In genomic region chr7:4863541-4864080, GRCm38 (mm10) we compare ENCODE assay signal across 19 mouse cellular contexts. TPM values are rescaled to one million over a fixed set of nuclear protein-coding genes. Genes with fewer than 3 reads are reported as not detected.
DNase-seq lines count a peak whose midpoint lies in the region; ATAC-seq and TF ChIP-seq lines count a peak whose summit lies in the region.
"Had no signal": no experiment of that assay in that cellular context is flagged by ENCODE, and none has a peak within 500 bp of the region (broad histone marks: within the 10 kb centered on the region; RNA-seq: fewer than 3 reads in every experiment).

No protein-coding gene starts in this region.

- no peak for TF ChIP-seq POLR2A in lung, adult 2 months (IDR thresholded peaks at IDR 0.05; ENCODE audit: borderline replicate concordance, extremely low read depth, low read depth, low read length)

- ATAC-seq in embryonic facial prominence, embryonic 12.5 days (ENCODE audit: insufficient number of reproducible peaks, insufficient read depth, low FRiP score, low TSS enrichment): no peak
- ATAC-seq in heart, postnatal 0 days (ENCODE audit: insufficient read depth, low read depth): no peak
- no peak for ATAC-seq in lung, embryonic 15.5 days (ENCODE audit: borderline replicate concordance, extremely low read depth, low FRiP score, low TSS enrichment)
- ATAC-seq in embryonic facial prominence, embryonic 13.5 days (ENCODE audit: insufficient number of reproducible peaks, insufficient read depth, low FRiP score, low TSS enrichment, low read depth): no peak
- ATAC-seq: forebrain, embryonic 15.5 days; hindbrain, postnatal 0 days; Patski had no signal

- TF ChIP-seq CTCF in heart, postnatal 0 days (IDR thresholded peaks at IDR 0.05; ENCODE audit: low read depth): no peak
- TF ChIP-seq CTCF in lung, adult 2 months (IDR thresholded peaks at IDR 0.05; ENCODE audit: insufficient read depth, low read length): no peak

- intact Hi-C loops in heart, postnatal 25 days (cut with DNase I): loop anchor here (1.0 kb wide), 2 partner anchors 48 to 77 kb away; no protein-coding TSS in a partner anchor
- intact Hi-C loops in left cerebral cortex, postnatal 25 days (cut with DNase I): no loop called here

- no peak overlapping the region for H3K4me3 ChIP-seq in embryonic facial prominence, embryonic 12.5 days
- H3K4me3 ChIP-seq in embryonic facial prominence, embryonic 10.5 days: no peak overlapping the region
- H3K4me3 ChIP-seq in heart, postnatal 0 days (ENCODE audit: low read depth, low read length): no peak overlapping the region
- H3K4me3 ChIP-seq in lung, embryonic 15.5 days: no peak overlapping the region
- no peak overlapping the region for H3K4me3 ChIP-seq in lung, adult 2 months (replicated peaks; ENCODE audit: extremely low read depth, low read depth, low read length)
- no peak overlapping the region for H3K4me3 ChIP-seq in embryonic facial prominence, embryonic 13.5 days
- H3K4me3 ChIP-seq: erythroblast, embryonic 14.5 days; forebrain, embryonic 15.5 days; megakaryocyte, embryonic 14.5 days had no signal

- H3K27me3 ChIP-seq in embryonic facial prominence, embryonic 12.5 days: no peaks in the 10 kb centered on the region
- no peaks in the 10 kb centered on the region for H3K27me3 ChIP-seq in embryonic facial prominence, embryonic 10.5 days (replicated peaks; ENCODE audit: low read depth, poor library complexity, severe bottlenecking)
- no peaks in the 10 kb centered on the region for H3K27me3 ChIP-seq in heart, postnatal 0 days (ENCODE audit: control insufficient read depth, insufficient read depth, low read length)
- no peaks in the 10 kb centered on the region; the same call in 1 of the 2 replicates for H3K27me3 ChIP-seq in lung, embryonic 15.5 days
- H3K27me3 ChIP-seq in embryonic facial prominence, embryonic 13.5 days: no peaks in the 10 kb centered on the region
- H3K27me3 ChIP-seq: forebrain, embryonic 15.5 days; megakaryocyte, embryonic 14.5 days; Patski had no signal

- no peaks in the 10 kb centered on the region for H3K9me3 ChIP-seq in embryonic facial prominence, embryonic 12.5 days
- H3K9me3 ChIP-seq in embryonic facial prominence, embryonic 10.5 days: no peaks in the 10 kb centered on the region; the same call in 1 of the 2 replicates
- no peaks in the 10 kb centered on the region for H3K9me3 ChIP-seq in heart, postnatal 0 days (replicated peaks; ENCODE audit: control insufficient read depth, low read length)
- no peaks in the 10 kb centered on the region for H3K9me3 ChIP-seq in lung, embryonic 15.5 days
- H3K9me3 ChIP-seq in embryonic facial prominence, embryonic 13.5 days: no peaks in the 10 kb centered on the region
- H3K9me3 ChIP-seq: forebrain, embryonic 15.5 days; megakaryocyte, embryonic 14.5 days had no signal

- no peak overlapping the region for H3K4me2 ChIP-seq in embryonic facial prominence, embryonic 12.5 days (replicated peaks)
- no peak overlapping the region for H3K4me2 ChIP-seq in heart, postnatal 0 days (ENCODE audit: low read depth, low read length)
- H3K4me2 ChIP-seq in lung, embryonic 15.5 days: no peak overlapping the region
- no peak overlapping the region for H3K4me2 ChIP-seq in embryonic facial prominence, embryonic 13.5 days
- H3K4me2 ChIP-seq: forebrain, embryonic 15.5 days had no signal

- no peak for DNase-seq in embryonic facial prominence, embryonic 10.5 days (ENCODE audit: low spot score)
- DNase-seq in heart, postnatal 0 days (ENCODE audit: low spot score): no peak
- DNase-seq in heart, postnatal 25 days (ENCODE audit: low spot score): no peak
- no peak for DNase-seq in lung, adult 2 months
- no peak for DNase-seq in left cerebral cortex, postnatal 25 days (ENCODE audit: low spot score in 2 of 2)
- DNase-seq: B cell, adult 2 months had no signal

- TF ChIP-seq EP300 in heart, postnatal 0 days (IDR thresholded peaks at IDR 0.05; ENCODE audit: low read depth): no peak

- no peaks in the 10 kb centered on the region for H3K36me3 ChIP-seq in embryonic facial prominence, embryonic 12.5 days
- no peaks in the 10 kb centered on the region for H3K36me3 ChIP-seq in embryonic facial prominence, embryonic 10.5 days (replicated peaks)
- H3K36me3 ChIP-seq in heart, postnatal 0 days (replicated peaks; ENCODE audit: control insufficient read depth, insufficient read depth, low read length): no peaks in the 10 kb centered on the region
- no peaks in the 10 kb centered on the region for H3K36me3 ChIP-seq in lung, embryonic 15.5 days
- no peaks in the 10 kb centered on the region for H3K36me3 ChIP-seq in embryonic facial prominence, embryonic 13.5 days
- H3K36me3 ChIP-seq: forebrain, embryonic 15.5 days had no signal

- WGBS in embryonic facial prominence, embryonic 12.5 days: 74% methylated on average over 7 of the region's 7 CpGs
- 79% methylated on average over 7 of the region's 7 CpGs for WGBS in embryonic facial prominence, embryonic 10.5 days
- 65% methylated on average over 7 of the region's 7 CpGs for WGBS in heart, postnatal 0 days
- WGBS in lung, embryonic 15.5 days: 69% methylated on average over 7 of the region's 7 CpGs
- WGBS in lung, adult 2 months: 61% methylated on average over 7 of the region's 7 CpGs
- 73% methylated on average over 7 of the region's 7 CpGs for WGBS in embryonic facial prominence, embryonic 13.5 days

- H3K9ac ChIP-seq in embryonic facial prominence, embryonic 12.5 days: no peak overlapping the region
- no peak overlapping the region for H3K9ac ChIP-seq in heart, postnatal 0 days (replicated peaks; ENCODE audit: low read depth, low read length)
- no peak overlapping the region for H3K9ac ChIP-seq in lung, embryonic 15.5 days
- no peak overlapping the region for H3K9ac ChIP-seq in embryonic facial prominence, embryonic 13.5 days
- H3K9ac ChIP-seq: forebrain, embryonic 15.5 days; liver, embryonic 14.5 days had no signal

- H3K4me1 ChIP-seq in embryonic facial prominence, embryonic 12.5 days: 0 out of 2 replicates have a peak, but pooled peaks cover 4% of the 10 kb centered on the region
- H3K4me1 ChIP-seq in embryonic facial prominence, embryonic 10.5 days: peaks cover 17% of the 10 kb centered on the region
- H3K4me1 ChIP-seq in heart, postnatal 0 days (ENCODE audit: control insufficient read depth, insufficient read depth): peaks cover 20% of the 10 kb centered on the region
- peaks cover 18% of the 10 kb centered on the region for H3K4me1 ChIP-seq in lung, embryonic 15.5 days
- H3K4me1 ChIP-seq in lung, adult 2 months (ENCODE audit: control insufficient read depth, insufficient read depth, low read length): peaks cover 3% of the 10 kb centered on the region
- H3K4me1 ChIP-seq in embryonic facial prominence, embryonic 13.5 days: peaks cover 27% of the 10 kb centered on the region

- 0 out of 2 replicates have a peak overlapping the region, but pooled peaks have one; percentile 23 for H3K27ac ChIP-seq in embryonic facial prominence, embryonic 12.5 days
- H3K27ac ChIP-seq in embryonic facial prominence, embryonic 10.5 days (replicated peaks): no peak overlapping the region
- peak overlapping the region; percentile 59 for H3K27ac ChIP-seq in heart, postnatal 0 days (ENCODE audit: low read depth)
- H3K27ac ChIP-seq in lung, embryonic 15.5 days: peak overlapping the region; percentile 84
- H3K27ac ChIP-seq in embryonic facial prominence, embryonic 13.5 days: peak overlapping the region; percentile 57
- H3K27ac ChIP-seq: forebrain, embryonic 15.5 days; hindbrain, postnatal 0 days; liver, embryonic 14.5 days had no signal

RNA-seq across cellular contexts. Expression of gene Isoc2b, which starts 6.4 kb away (rescaled TPM):
- 4.1 and 4.4 TPM in 2 replicates for polyA plus RNA-seq in embryonic facial prominence, embryonic 12.5 days (2016; fragmentation: Nextera tagmentation; extraction: Ambion mirVana)
- 2.6 and 4.1 TPM in 2 replicates for polyA plus RNA-seq in embryonic facial prominence, embryonic 10.5 days (2016; fragmentation: Nextera tagmentation; extraction: Ambion mirVana)
- 1.4 and 20.0 TPM in 2 replicates for total RNA-seq in heart, postnatal 0 days (2014; rRNA removed; ENCODE audit: low replicate concordance)
- polyA plus RNA-seq in heart, postnatal 0 days (2015; fragmentation: Nextera tagmentation; extraction: Ambion mirVana): 4.5 and 6.5 TPM in 2 replicates
- total RNA-seq in heart, postnatal 25 days (2021): 1 to 10 TPM; 3.5 to 5.3 TPM
- polyA plus RNA-seq in lung, embryonic 15.5 days (2015; fragmentation: Nextera tagmentation; extraction: Ambion mirVana): 10.6 and 12.3 TPM in 2 replicates
- polyA plus RNA-seq in lung, adult 2 months (2012; rRNA removed): 14.1 and 22.3 TPM in 2 replicates
- 5.9 and 6.5 TPM in 2 replicates for polyA plus RNA-seq in embryonic facial prominence, embryonic 13.5 days (2015; fragmentation: Nextera tagmentation; extraction: Ambion mirVana)
- 1 to 10 TPM; 3.3 to 4.1 TPM for total RNA-seq in left cerebral cortex, postnatal 25 days (2021)
- polyA plus RNA-seq: erythroblast, embryonic 14.5 days had no signal

RNA-seq across cellular contexts. Expression of gene Isoc2a, which starts 13.3 kb away (rescaled TPM):
- polyA plus RNA-seq in embryonic facial prominence, embryonic 12.5 days (2016; fragmentation: Nextera tagmentation; extraction: Ambion mirVana): 0.74 and 0.93 TPM in 2 replicates
- polyA plus RNA-seq in embryonic facial prominence, embryonic 10.5 days (2016; fragmentation: Nextera tagmentation; extraction: Ambion mirVana): 0.68 and 0.86 TPM in 2 replicates
- 15.2 and 25.6 TPM in 2 replicates for total RNA-seq in heart, postnatal 0 days (2014; rRNA removed; ENCODE audit: low replicate concordance)
- polyA plus RNA-seq in heart, postnatal 0 days (2015; fragmentation: Nextera tagmentation; extraction: Ambion mirVana): 1.4 and 1.6 TPM in 2 replicates
- total RNA-seq in heart, postnatal 25 days (2021): 10 to 100 TPM; 40.5 to 44.4 TPM
- polyA plus RNA-seq in lung, embryonic 15.5 days (2015; fragmentation: Nextera tagmentation; extraction: Ambion mirVana): 0.63 and 0.81 TPM in 2 replicates
- 13.4 and 15.0 TPM in 2 replicates for polyA plus RNA-seq in lung, adult 2 months (2012; rRNA removed)
- polyA plus RNA-seq in embryonic facial prominence, embryonic 13.5 days (2015; fragmentation: Nextera tagmentation; extraction: Ambion mirVana): 1.3 TPM in 2 replicates
- 10 to 100 TPM; 10.4 to 11.0 TPM for total RNA-seq in left cerebral cortex, postnatal 25 days (2021)

RNA-seq across cellular contexts. Expression of gene Shisa7, which starts 19.1 kb away (rescaled TPM):
- 0.48 and 0.52 TPM in 2 replicates for polyA plus RNA-seq in embryonic facial prominence, embryonic 12.5 days (2016; fragmentation: Nextera tagmentation; extraction: Ambion mirVana)
- polyA plus RNA-seq in embryonic facial prominence, embryonic 10.5 days (2016; fragmentation: Nextera tagmentation; extraction: Ambion mirVana): 0.23 and 0.35 TPM in 2 replicates
- total RNA-seq in heart, postnatal 0 days (2014; rRNA removed; ENCODE audit: low replicate concordance): 0.23 TPM in 1 of 2 replicates, not detected in the other
- polyA plus RNA-seq in heart, postnatal 0 days (2015; fragmentation: Nextera tagmentation; extraction: Ambion mirVana): not detected in 2 replicates
- total RNA-seq in heart, postnatal 25 days (2021): under 1 TPM in 1 of 2 experiments, not detected in 1; 0.08 TPM
- polyA plus RNA-seq in lung, embryonic 15.5 days (2015; fragmentation: Nextera tagmentation; extraction: Ambion mirVana): 0.94 and 1.3 TPM in 2 replicates
- 2.5 and 3.4 TPM in 2 replicates for polyA plus RNA-seq in lung, adult 2 months (2012; rRNA removed)
- polyA plus RNA-seq in embryonic facial prominence, embryonic 13.5 days (2015; fragmentation: Nextera tagmentation; extraction: Ambion mirVana): 0.39 and 0.63 TPM in 2 replicates
- 100 to 1,000 TPM; 115 to 148 TPM for total RNA-seq in left cerebral cortex, postnatal 25 days (2021)
- total RNA-seq: gastrocnemius, adult 18-20 months had no signal
- polyA plus RNA-seq: erythroblast, embryonic 14.5 days; thymus, postnatal 0 days had no signal

RNA-seq across cellular contexts. Expression of gene Gm36210, which starts 42.7 kb away (rescaled TPM):
- not detected in 2 replicates for polyA plus RNA-seq in embryonic facial prominence, embryonic 12.5 days (2016; fragmentation: Nextera tagmentation; extraction: Ambion mirVana)
- 0.22 TPM in 1 of 2 replicates, not detected in the other for polyA plus RNA-seq in embryonic facial prominence, embryonic 10.5 days (2016; fragmentation: Nextera tagmentation; extraction: Ambion mirVana)
- total RNA-seq in heart, postnatal 0 days (2014; rRNA removed; ENCODE audit: low replicate concordance): 0.88 TPM in 1 of 2 replicates, not detected in the other
- 0.08 and 0.12 TPM in 2 replicates for polyA plus RNA-seq in heart, postnatal 0 days (2015; fragmentation: Nextera tagmentation; extraction: Ambion mirVana)
- not detected for total RNA-seq in heart, postnatal 25 days (2021)
- 0.16 TPM in 1 of 2 replicates, not detected in the other for polyA plus RNA-seq in lung, embryonic 15.5 days (2015; fragmentation: Nextera tagmentation; extraction: Ambion mirVana)
- polyA plus RNA-seq in lung, adult 2 months (2012; rRNA removed): 0.15 and 0.20 TPM in 2 replicates
- 0.15 TPM in 1 of 2 replicates, not detected in the other for polyA plus RNA-seq in embryonic facial prominence, embryonic 13.5 days (2015; fragmentation: Nextera tagmentation; extraction: Ambion mirVana)
- total RNA-seq in left cerebral cortex, postnatal 25 days (2021): under 1 TPM in 1 of 2 experiments, not detected in 1; 0.25 TPM
- total RNA-seq: heart, postnatal 4 days; midbrain, postnatal 0 days had no signal
- polyA plus RNA-seq: erythroblast, embryonic 14.5 days; Patski had no signal

RNA-seq across cellular contexts. Expression of gene Ube2s, which starts 51.2 kb away (rescaled TPM):
- 422 and 452 TPM in 2 replicates for polyA plus RNA-seq in embryonic facial prominence, embryonic 12.5 days (2016; fragmentation: Nextera tagmentation; extraction: Ambion mirVana)
- 422 and 438 TPM in 2 replicates for polyA plus RNA-seq in embryonic facial prominence, embryonic 10.5 days (2016; fragmentation: Nextera tagmentation; extraction: Ambion mirVana)
- 440 and 486 TPM in 2 replicates for total RNA-seq in heart, postnatal 0 days (2014; rRNA removed; ENCODE audit: low replicate concordance)
- 156 and 174 TPM in 2 replicates for polyA plus RNA-seq in heart, postnatal 0 days (2015; fragmentation: Nextera tagmentation; extraction: Ambion mirVana)
- total RNA-seq in heart, postnatal 25 days (2021): 10 to 100 TPM; 84.6 to 93.3 TPM
- 409 and 411 TPM in 2 replicates for polyA plus RNA-seq in lung, embryonic 15.5 days (2015; fragmentation: Nextera tagmentation; extraction: Ambion mirVana)
- 135 and 210 TPM in 2 replicates for polyA plus RNA-seq in lung, adult 2 months (2012; rRNA removed)
- polyA plus RNA-seq in embryonic facial prominence, embryonic 13.5 days (2015; fragmentation: Nextera tagmentation; extraction: Ambion mirVana): 347 and 400 TPM in 2 replicates
- total RNA-seq in left cerebral cortex, postnatal 25 days (2021): 100 to 1,000 TPM; 108 to 110 TPM
